Mouse (Mus musculus) CH12.LX (cell line): ENCODE measurements at regions not wholly inside any gene's neighbourhood (a gene's known extent, or its start where the extent isn't known, plus 50 kb on each side); places are given as distances from the start of the nearest gene placed in this dataset.

ENCODE experiments used
- DNase-seq: peaks from one replicate; pipeline ENCODE4 v3.0.0-alpha.2; 2013; ENCODE audit errors: extremely low read depth
- H3K27ac ChIP-seq: 2 replicates; pipeline ENCODE4 v1.5.1; 2012; ENCODE audit warnings: low read depth, mild to moderate bottlenecking, control low read depth, moderate library complexity; ENCODE audit not compliant: insufficient read depth
- H3K27me3 ChIP-seq: replicated peaks from 2 replicates; pipeline ENCODE3; 2012; ENCODE audit warnings: inconsistent platforms
- H3K36me3 ChIP-seq, 2 experiments: replicated peaks in 1 of 2; 2 replicates each; pipeline versions ENCODE3 to v1.6.1; 2012; ENCODE audit warnings: inconsistent platforms in 1 of 2, low read length in 1 of 2, mild to moderate bottlenecking in 1 of 2, mixed read lengths in 1 of 2, moderate library complexity in 1 of 2; ENCODE audit not compliant: control insufficient read depth in 1 of 2, insufficient read depth in 1 of 2
- H3K4me1 ChIP-seq, 2 experiments: 2 replicates each; pipeline ENCODE4 v1.6.1; 2012; ENCODE audit warnings: inconsistent platforms in 1 of 2, moderate library complexity in 1 of 2; ENCODE audit not compliant: insufficient read depth in 2 of 2, control insufficient read depth in 1 of 2
- H3K4me2 ChIP-seq: 2 replicates; pipeline ENCODE4 v1.6.1; 2012; ENCODE audit warnings: low read depth, mild to moderate bottlenecking, control low read depth; ENCODE audit not compliant: poor library complexity, insufficient read depth, severe bottlenecking
- H3K4me3 ChIP-seq, 3 experiments: fragments of 150-350 bp in 1 of 3; sonication (generic) in 1 of 3; replicated peaks in 1 of 3; 2 replicates each; pipeline versions ENCODE3 to v1.5.1; 2011 to 2012; ENCODE audit warnings: low read depth in 2 of 3, low read length in 2 of 3, mild to moderate bottlenecking in 2 of 3, moderate library complexity in 2 of 3, control low read depth in 1 of 3, improper control_type of control experiment in 1 of 3, inconsistent platforms in 1 of 3, mixed read lengths in 1 of 3; ENCODE audit not compliant: poor library complexity in 1 of 3
- H3K79me2 ChIP-seq: replicated peaks from 2 replicates; pipeline ENCODE4 v1.6.1; 2012; ENCODE audit warnings: mild to moderate bottlenecking, moderate library complexity; ENCODE audit not compliant: control insufficient read depth, poor library complexity, insufficient read depth, severe bottlenecking; ENCODE audit errors: extremely low read depth
- H3K9ac ChIP-seq: 2 replicates; pipeline ENCODE4 v1.6.1; 2012; ENCODE audit warnings: low read depth, mild to moderate bottlenecking, control low read depth, moderate library complexity; ENCODE audit not compliant: insufficient read depth
- H3K9me3 ChIP-seq: replicated peaks from 2 replicates; pipeline ENCODE3; 2012; ENCODE audit warnings: low read length, inconsistent platforms, mixed read lengths
- BHLHE40 ChIP-seq: IDR thresholded peaks from 2 replicates; pipeline ENCODE4 v1.6.1; 2011; ENCODE audit warnings: mild to moderate bottlenecking, low read depth, low read length, improper control_type of control experiment
- ELF1 ChIP-seq: IDR thresholded peaks from 2 replicates; pipeline ENCODE4 v1.6.1; 2014; ENCODE audit warnings: low read depth, mild to moderate bottlenecking, inconsistent platforms, low read length, improper control_type of control experiment
- EP300 ChIP-seq: IDR thresholded peaks from 2 replicates; pipeline ENCODE4 v1.6.1; 2011; ENCODE audit warnings: low read length, improper control_type of control experiment
- ETS1 ChIP-seq: conservative IDR thresholded peaks from 2 replicates; pipeline ENCODE4 v1.6.1; 2012; ENCODE audit warnings: low read depth, mild to moderate bottlenecking, inconsistent platforms, low read length, improper control_type of control experiment, moderate library complexity
- HCFC1 ChIP-seq: IDR thresholded peaks from 2 replicates; pipeline ENCODE4 v1.6.1; 2012; ENCODE audit warnings: low read depth, mild to moderate bottlenecking, inconsistent platforms, low read length, improper control_type of control experiment
- IRF4 ChIP-seq: IDR thresholded peaks from 2 replicates; pipeline ENCODE4 v1.6.1; 2014; ENCODE audit warnings: low read depth, mild to moderate bottlenecking, inconsistent platforms, low read length, improper control_type of control experiment
- JUND ChIP-seq: conservative IDR thresholded peaks from 2 replicates; pipeline ENCODE4 v1.6.1; 2011; ENCODE audit warnings: low read depth, low read length, improper control_type of control experiment
- NRF1 ChIP-seq: IDR thresholded peaks from 2 replicates; pipeline ENCODE4 v1.6.1; 2014; ENCODE audit warnings: low read depth, mild to moderate bottlenecking, inconsistent platforms, low read length, improper control_type of control experiment, moderate library complexity
- TBP ChIP-seq: conservative IDR thresholded peaks from 2 replicates; pipeline ENCODE4 v1.6.1; 2011; ENCODE audit warnings: low read depth, low read length, improper control_type of control experiment
- TCF12 ChIP-seq: IDR thresholded peaks from 2 replicates; pipeline ENCODE4 v1.6.1; 2014; ENCODE audit warnings: low read depth, mild to moderate bottlenecking, inconsistent platforms, low read length, improper control_type of control experiment
- USF2 ChIP-seq: conservative IDR thresholded peaks from 2 replicates; pipeline ENCODE4 v1.6.1; 2011; ENCODE audit warnings: low read depth, low read length, improper control_type of control experiment
- ZC3H11A ChIP-seq: IDR thresholded peaks from 2 replicates; pipeline ENCODE4 v1.6.1; 2012; ENCODE audit warnings: low read depth, mild to moderate bottlenecking, inconsistent platforms, low read length, improper control_type of control experiment
- ZKSCAN1 ChIP-seq: IDR thresholded peaks from 2 replicates; pipeline ENCODE4 v1.6.1; 2012; ENCODE audit warnings: low read depth, inconsistent platforms, low read length, improper control_type of control experiment, borderline replicate concordance
- ZNF384 ChIP-seq: IDR thresholded peaks from 2 replicates; pipeline ENCODE4 v1.6.1; 2012; ENCODE audit warnings: low read depth, low read length, improper control_type of control experiment, inconsistent platforms
- dilution Hi-C: fragments of 300-500 bp; cut with MboI; formaldehyde crosslinking; loops from 2 replicates; pipeline ENCODE4 v1.14.3; 2020; ENCODE audit warnings: low sequenced_read_pairs; ENCODE audit not compliant: extremely low pct_unique_long_range_greater_than_20kb, extremely low pct_ligation_motif_present
- in situ Hi-C: fragments of 300-500 bp; cut with MboI; formaldehyde crosslinking; loops from 3 replicates; pipeline ENCODE4 v1.14.3; 2019; ENCODE audit warnings: low sequenced_read_pairs, low pct_ligation_motif_present, low pct_unique_long_range_greater_than_20kb, mixed read lengths

GRCm38 (mm10) chr13:107627073-107627472 lies 417.2 kb upstream of the Smim15 start:
- Histone ChIP-seq H3K27ac (no peak overlapping the region), H3K4me2 (no peak overlapping the region), H3K9ac (no peak overlapping the region), H3K4me3 (no peak overlapping the region), H3K9me3 (peaks cover 2% of the 10 kb centered on the region)
- dilution Hi-C loops: no loop called here
- no peak for DNase-seq
- TF ChIP-seq EP300: no peak
- TF ChIP-seq ELF1: no peak
- no peak for TF ChIP-seq NRF1
- TF ChIP-seq ZNF384: no peak
- no peak for TF ChIP-seq TBP
- TF ChIP-seq JUND: no peak
- no peak for TF ChIP-seq TCF12
- TF ChIP-seq, all 38 proteins: peak for 0
- Histone ChIP-seq H3K4me1 (no peaks in the 10 kb centered on the region), H3K27me3 (no peaks in the 10 kb centered on the region), H3K36me3 (no peaks in the 10 kb centered on the region), H3K79me2 (no peaks in the 10 kb centered on the region)
- in situ Hi-C loops: no loop called here

GRCm38 (mm10) chr13:107626670-107627069 lies 417.6 kb upstream of the Smim15 start:
- Histone ChIP-seq H3K27me3 (no peaks in the 10 kb centered on the region), H3K4me2 (no peak overlapping the region), H3K4me3 (no peak overlapping the region), H3K79me2 (no peaks in the 10 kb centered on the region), H3K36me3 (no peaks in the 10 kb centered on the region), H3K4me1 (no peaks in the 10 kb centered on the region), H3K9me3 (peaks cover 2% of the 10 kb centered on the region), H3K27ac (no peak overlapping the region), H3K9ac (no peak overlapping the region)
- TF ChIP-seq TBP (no peak), IRF4 (no peak), ETS1 (no peak), BHLHE40 (no peak)
- in situ Hi-C loops (no loop called here), dilution Hi-C loops (no loop called here)
- no peak for DNase-seq

GRCm38 (mm10) chr13:107621337-107621736 lies 422.9 kb upstream of the Smim15 start:
- H3K36me3 ChIP-seq: no peaks in the 10 kb centered on the region
- DNase-seq: no peak
- no peak overlapping the region for H3K9ac ChIP-seq
- dilution Hi-C loops: no loop called here
- H3K79me2 ChIP-seq: no peaks in the 10 kb centered on the region
- H3K27me3 ChIP-seq: no peaks in the 10 kb centered on the region
- no peak overlapping the region for H3K4me3 ChIP-seq
- TF ChIP-seq HCFC1 (no peak), ZKSCAN1 (no peak), USF2 (no peak), ZC3H11A (no peak), EP300 (no peak)
- H3K4me1 ChIP-seq: no peaks in the 10 kb centered on the region
- in situ Hi-C loops: no loop called here
- H3K27ac ChIP-seq: no peak overlapping the region
- peaks cover 2% of the 10 kb centered on the region for H3K9me3 ChIP-seq
- no peak overlapping the region for H3K4me2 ChIP-seq
